Comparison of ENCODE assay signal across 26 mouse cellular contexts in genomic region chr3:22156397-22156796, GRCm38 (mm10).
DNase-seq lines count a peak whose midpoint lies in the region; ATAC-seq and TF ChIP-seq lines count a peak whose summit lies in the region.
"Had no signal": no experiment of that assay in that cellular context is flagged by ENCODE, and none has a peak within 500 bp of the region (broad histone marks: within the 10 kb centered on the region; RNA-seq: fewer than 3 reads in every experiment).

No protein-coding gene starts in this region.

- H3K4me2 ChIP-seq in intestine, postnatal 0 days (replicated peaks; ENCODE audit: low read depth): no peak overlapping the region
- H3K4me2 ChIP-seq in intestine, embryonic 16.5 days (ENCODE audit: low read depth, low read length): no peak overlapping the region
- no peak overlapping the region for H3K4me2 ChIP-seq in liver, embryonic 12.5 days
- no peak overlapping the region for H3K4me2 ChIP-seq in liver, postnatal 0 days (ENCODE audit: low read depth, low read length)
- H3K4me2 ChIP-seq: embryonic facial prominence, embryonic 13.5 days; forebrain, embryonic 13.5 days; heart, embryonic 12.5 days; neural tube, embryonic 13.5 days had no signal

- H3K27me3 ChIP-seq in intestine, postnatal 0 days (replicated peaks; ENCODE audit: control insufficient read depth, insufficient read depth, low read length): no peaks in the 10 kb centered on the region
- H3K27me3 ChIP-seq in intestine, embryonic 16.5 days (replicated peaks; ENCODE audit: control insufficient read depth, insufficient read depth, low read length): no peaks in the 10 kb centered on the region
- H3K27me3 ChIP-seq in liver, embryonic 12.5 days (replicated peaks): no peaks in the 10 kb centered on the region
- H3K27me3 ChIP-seq in liver, postnatal 0 days (ENCODE audit: insufficient read depth, low read length): no peaks in the 10 kb centered on the region
- H3K27me3 ChIP-seq: embryonic facial prominence, embryonic 13.5 days; forebrain, embryonic 13.5 days; heart, embryonic 12.5 days; neural tube, embryonic 13.5 days had no signal

- no peak for TF ChIP-seq EP300 in liver, postnatal 0 days (IDR thresholded peaks at IDR 0.05; ENCODE audit: low read depth)

- no peak for TF ChIP-seq CTCF in intestine, postnatal 0 days (IDR thresholded peaks at IDR 0.05; ENCODE audit: low read depth)
- TF ChIP-seq CTCF in liver, postnatal 0 days (IDR thresholded peaks at IDR 0.05; ENCODE audit: low read depth): no peak

- H3K4me1 ChIP-seq in intestine, postnatal 0 days (replicated peaks; ENCODE audit: control insufficient read depth, insufficient read depth, low read length): no peaks in the 10 kb centered on the region
- no peaks in the 10 kb centered on the region for H3K4me1 ChIP-seq in intestine, embryonic 16.5 days (ENCODE audit: control insufficient read depth, insufficient read depth, low read length)
- peaks cover 11% of the 10 kb centered on the region; the same call in 1 of the 2 replicates for H3K4me1 ChIP-seq in liver, embryonic 12.5 days
- H3K4me1 ChIP-seq in liver, postnatal 0 days (ENCODE audit: insufficient read depth): no peaks in the 10 kb centered on the region; the same call in 1 of the 2 replicates
- H3K4me1 ChIP-seq: embryonic facial prominence, embryonic 13.5 days; forebrain, embryonic 13.5 days; heart, embryonic 12.5 days; hindbrain, embryonic 10.5 days; neural tube, embryonic 13.5 days had no signal

- H3K36me3 ChIP-seq in intestine, postnatal 0 days (ENCODE audit: control insufficient read depth, insufficient read depth): no peaks in the 10 kb centered on the region
- no peaks in the 10 kb centered on the region for H3K36me3 ChIP-seq in intestine, embryonic 16.5 days (ENCODE audit: control insufficient read depth, insufficient read depth, low read length)
- peaks cover 6% of the 10 kb centered on the region; the same call in 1 of the 2 replicates for H3K36me3 ChIP-seq in liver, embryonic 12.5 days
- H3K36me3 ChIP-seq in liver, postnatal 0 days (replicated peaks; ENCODE audit: insufficient read depth, low read length): no peaks in the 10 kb centered on the region
- H3K36me3 ChIP-seq: neural tube, embryonic 13.5 days had no signal

- no peak overlapping the region for H3K27ac ChIP-seq in intestine, postnatal 0 days (ENCODE audit: low read depth, low read length)
- no peak overlapping the region for H3K27ac ChIP-seq in intestine, embryonic 16.5 days (ENCODE audit: low read length)
- H3K27ac ChIP-seq in liver, embryonic 12.5 days: no peak overlapping the region
- no peak overlapping the region for H3K27ac ChIP-seq in liver, postnatal 0 days (ENCODE audit: low read depth)
- H3K27ac ChIP-seq: embryonic facial prominence, embryonic 13.5 days; forebrain, embryonic 13.5 days; hindbrain, embryonic 10.5 days; left cerebral cortex, adult 2 months; neural tube, embryonic 13.5 days had no signal

- H3K9ac ChIP-seq in intestine, postnatal 0 days (ENCODE audit: low read depth, low read length): no peak overlapping the region
- no peak overlapping the region for H3K9ac ChIP-seq in intestine, embryonic 16.5 days (ENCODE audit: low read depth, low read length)
- no peak overlapping the region for H3K9ac ChIP-seq in liver, embryonic 12.5 days
- no peak overlapping the region for H3K9ac ChIP-seq in liver, postnatal 0 days (replicated peaks)
- H3K9ac ChIP-seq: embryonic facial prominence, embryonic 13.5 days; forebrain, embryonic 13.5 days; heart, embryonic 12.5 days; neural tube, embryonic 13.5 days had no signal

- no peak overlapping the region for H3K4me3 ChIP-seq in intestine, postnatal 0 days (ENCODE audit: low read depth, low read length)
- no peak overlapping the region for H3K4me3 ChIP-seq in intestine, embryonic 16.5 days (ENCODE audit: low read length)
- H3K4me3 ChIP-seq in liver, embryonic 12.5 days: no peak overlapping the region
- H3K4me3 ChIP-seq in liver, postnatal 0 days (ENCODE audit: low read depth, low read length): no peak overlapping the region
- H3K4me3 ChIP-seq: embryonic facial prominence, embryonic 13.5 days; forebrain, embryonic 13.5 days; heart, embryonic 12.5 days; hindbrain, embryonic 10.5 days; left cerebral cortex, adult 2 months; myocyte; neural tube, embryonic 13.5 days had no signal

- H3K9me3 ChIP-seq in intestine, postnatal 0 days (ENCODE audit: control insufficient read depth): no peaks in the 10 kb centered on the region
- no peaks in the 10 kb centered on the region for H3K9me3 ChIP-seq in intestine, embryonic 16.5 days (ENCODE audit: control insufficient read depth, low read length)
- H3K9me3 ChIP-seq in liver, embryonic 12.5 days (replicated peaks): no peaks in the 10 kb centered on the region
- no peaks in the 10 kb centered on the region for H3K9me3 ChIP-seq in liver, postnatal 0 days (ENCODE audit: low read length)
- H3K9me3 ChIP-seq: forebrain, embryonic 13.5 days had no signal

- 62% methylated on average over 2 of the region's 2 CpGs for WGBS in intestine, postnatal 0 days
- 78% methylated on average over 2 of the region's 2 CpGs for WGBS in intestine, embryonic 16.5 days
- WGBS in liver, embryonic 12.5 days (ENCODE audit: insufficient replicate concordance): 48% methylated on average over 2 of the region's 2 CpGs
- 78% methylated on average over 2 of the region's 2 CpGs for WGBS in liver, postnatal 0 days (ENCODE audit: insufficient replicate concordance)

- ATAC-seq in intestine, postnatal 0 days: 0 out of 2 replicates have a peak, but pooled peaks have one; percentile 36
- ATAC-seq in intestine, embryonic 16.5 days: no peak
- peak; percentile 61; the same call in 1 of the 2 replicates for ATAC-seq in liver, embryonic 12.5 days
- ATAC-seq in liver, postnatal 0 days: no peak
- peak; percentile 83 for ATAC-seq in megakaryocyte-erythroid progenitor cell, adult 5-6 weeks (replicated peaks; ENCODE audit: low FRiP score, low TSS enrichment, poor library complexity, severe bottlenecking)
- ATAC-seq: forebrain, embryonic 13.5 days; hindbrain, embryonic 16.5 days had no signal

- no peak for DNase-seq in liver, postnatal 0 days
- DNase-seq in WW6 (ENCODE audit: low read depth, low spot score): peak; percentile 56
- no peak for DNase-seq in thymus, postnatal 0 days (ENCODE audit: low spot score)
- no peak for DNase-seq in layer of hippocampus, postnatal 14 days (ENCODE audit: low spot score in 2 of 2)
- DNase-seq: cerebellum, adult 11 months; cerebellum, postnatal 10 days; heart, postnatal 10 days; layer of hippocampus, adult 9-11 months; lung, adult 2 months; lung, postnatal 14 days; midbrain, embryonic 14.5 days; retina, postnatal 1 day; right cerebral cortex, postnatal 4 days; thymus, postnatal 25 days had no signal

Comparison
In these comparisons a context has a peak if more than half of its experiments do, and no peak if none do; other contexts are left out.
1. ATAC-seq: peak in intestine, postnatal 0 days (single experiment), liver, embryonic 12.5 days (single experiment) and megakaryocyte-erythroid progenitor cell, adult 5-6 weeks (single experiment); none in intestine, embryonic 16.5 days (single experiment) and liver, postnatal 0 days (single experiment).